Mouse (Mus musculus) kidney, postnatal 14 days (tissue): ENCODE data around the gene Aox4.

ENCODE experiments used
- DNase-seq: peaks from one replicate; pipeline ENCODE4 v3.0.0; 2022; ENCODE audit warnings: mixed read lengths

The Aox4 gene

GRCm38 (mm10) chr1:58210203-58210602, at the start of gene Aox4:
Gene Aox4 (plus strand): TSS chr1:58210397.
- peak; percentile 32 for DNase-seq

DNA sequence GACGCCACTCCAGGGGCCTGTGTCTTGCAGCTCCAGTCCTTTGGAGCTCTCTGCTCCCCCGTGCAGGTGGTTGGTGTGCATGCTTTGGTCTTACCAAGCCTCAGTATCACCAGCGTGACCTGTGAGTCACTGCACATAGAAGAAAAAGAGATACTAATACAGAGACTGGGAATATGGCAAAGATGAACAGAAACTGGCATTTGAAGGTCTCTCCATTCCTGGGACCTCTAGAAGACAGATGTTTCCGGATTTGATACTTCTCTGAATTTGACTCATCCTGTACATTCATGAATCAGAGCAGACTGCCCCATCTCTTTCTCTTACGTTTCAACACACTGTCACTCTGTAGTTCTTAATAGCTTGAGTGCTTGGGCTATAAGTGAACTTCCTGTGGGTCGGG, 40.3 kb upstream of the Aox4 start:
- no peak for DNase-seq

GRCm38 (mm10) chr1:58188514-58189175, 21.6 kb upstream of the Aox4 start:
- DNase-seq, result no peak

- DNase-seq, result no peak
These were observed 15.9 kb upstream of the Aox4 start for GRCm38 (mm10) chr1:58194317-58194716.

- no peak for DNase-seq
These were observed 15.2 kb upstream of the Aox4 start for GRCm38 (mm10) chr1:58194988-58195387.

GRCm38 (mm10) chr1:58195541-58195940, 14.7 kb upstream of the Aox4 start:
- no peak for DNase-seq

GRCm38 (mm10) chr1:58197023-58197422, 13.2 kb upstream of the Aox4 start:
- DNase-seq, result no peak

GRCm38 (mm10) chr1:58198386-58198785, 11.8 kb upstream of the Aox4 start:
- no peak for DNase-seq

- no peak for DNase-seq
These were observed 2.6 kb downstream of the Aox4 start for GRCm38 (mm10) chr1:58212805-58213204.

DNA sequence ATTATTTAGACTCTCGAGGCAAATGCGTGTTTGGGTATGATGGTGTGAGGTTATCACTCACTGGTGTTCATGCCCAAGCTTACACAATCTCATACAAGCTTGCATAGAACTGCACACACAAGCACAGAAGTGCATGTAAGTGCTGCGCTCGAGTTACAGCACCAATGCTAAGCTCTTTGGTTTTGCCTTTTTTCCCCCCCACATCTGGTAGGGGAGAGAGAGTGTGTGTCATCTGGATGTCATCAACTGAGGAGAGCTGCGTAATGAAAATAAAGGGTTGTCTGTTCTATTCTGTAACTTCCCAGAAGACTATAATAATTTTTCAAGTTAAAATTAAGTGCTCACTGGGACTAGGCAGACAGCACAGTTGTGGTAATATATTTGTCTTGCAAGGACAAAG, 3.6 kb downstream of the Aox4 start:
- DNase-seq, result no peak

- DNase-seq, result no peak
These were observed 5.2 kb downstream of the Aox4 start for GRCm38 (mm10) chr1:58215353-58215752.

DNA sequence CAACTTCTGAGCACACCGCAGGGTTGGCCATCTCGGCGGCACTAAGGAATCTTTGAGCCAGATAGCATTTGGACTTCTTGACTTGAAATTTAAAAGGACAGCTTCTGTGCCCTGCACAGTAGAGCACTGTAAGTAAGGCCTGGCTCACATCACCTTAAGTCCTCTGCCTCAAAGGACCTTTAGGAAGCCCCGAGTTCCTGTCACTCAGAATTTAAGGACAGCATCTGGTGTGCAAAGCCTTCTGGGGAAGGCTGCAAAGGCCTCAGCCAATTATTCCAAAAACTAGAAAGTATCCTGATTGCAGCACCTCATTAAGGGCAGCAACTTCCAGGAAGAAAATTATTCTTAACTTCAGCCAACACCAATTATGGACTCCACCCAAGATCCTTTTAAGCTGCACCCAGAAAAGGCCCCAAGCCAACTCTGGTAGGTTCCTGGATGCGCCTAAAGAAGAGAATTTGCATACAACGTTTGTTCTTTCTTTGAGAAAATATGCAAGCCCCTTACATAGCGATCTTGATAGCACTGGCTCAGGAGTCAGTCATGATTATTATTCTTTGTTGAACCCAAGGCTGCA, 5.8 kb downstream of the Aox4 start:
- DNase-seq, result no peak

- DNase-seq, result no peak
These were observed 10.9 kb downstream of the Aox4 start for GRCm38 (mm10) chr1:58221070-58221469.

DNA sequence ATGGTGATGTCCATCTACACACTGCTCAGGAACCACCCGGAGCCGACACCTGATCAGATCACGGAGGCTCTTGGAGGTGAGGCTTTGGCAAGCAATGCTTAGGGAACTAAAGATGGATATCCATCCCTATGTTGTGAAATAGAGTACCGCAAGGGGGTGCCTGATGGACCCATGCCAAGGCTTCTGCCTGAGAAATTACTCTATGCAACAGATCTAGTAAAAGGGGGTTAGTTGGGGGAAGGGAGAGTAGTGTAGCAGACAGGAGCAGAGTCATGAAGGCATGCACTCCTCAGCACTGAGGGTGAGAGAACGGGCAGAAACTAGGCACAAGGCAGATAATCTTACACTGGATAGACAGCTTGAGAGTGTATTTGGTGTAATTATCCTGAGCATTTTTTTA, 11.7 kb downstream of the Aox4 start:
- no peak for DNase-seq

GRCm38 (mm10) chr1:58228086-58228485, 17.9 kb downstream of the Aox4 start:
- DNase-seq, result no peak

DNA sequence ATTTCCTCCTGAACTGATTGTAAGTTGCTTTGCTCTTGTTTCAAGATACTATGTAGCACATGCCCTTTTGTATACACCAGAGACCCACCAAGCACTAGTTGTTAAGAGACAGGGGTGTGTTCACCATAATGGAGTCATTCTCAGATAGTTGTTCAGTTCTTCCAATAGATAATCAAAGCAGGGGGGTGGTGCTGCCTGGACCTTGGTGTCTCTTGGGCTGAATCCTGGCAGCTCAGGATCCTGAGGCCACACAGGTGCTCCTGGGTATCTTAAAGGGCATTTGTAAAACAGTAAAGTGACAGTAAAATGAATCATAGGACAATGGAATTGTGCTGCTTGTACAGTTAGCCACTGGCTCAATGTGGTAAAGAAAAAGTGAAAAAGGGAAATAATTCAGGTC, 18.7 kb downstream of the Aox4 start:
- DNase-seq, result no peak

- no peak for DNase-seq
These were observed 19.6 kb downstream of the Aox4 start for GRCm38 (mm10) chr1:58229774-58230173.

- no peak for DNase-seq
These were observed 20.3 kb downstream of the Aox4 start for GRCm38 (mm10) chr1:58230542-58230941.

DNA sequence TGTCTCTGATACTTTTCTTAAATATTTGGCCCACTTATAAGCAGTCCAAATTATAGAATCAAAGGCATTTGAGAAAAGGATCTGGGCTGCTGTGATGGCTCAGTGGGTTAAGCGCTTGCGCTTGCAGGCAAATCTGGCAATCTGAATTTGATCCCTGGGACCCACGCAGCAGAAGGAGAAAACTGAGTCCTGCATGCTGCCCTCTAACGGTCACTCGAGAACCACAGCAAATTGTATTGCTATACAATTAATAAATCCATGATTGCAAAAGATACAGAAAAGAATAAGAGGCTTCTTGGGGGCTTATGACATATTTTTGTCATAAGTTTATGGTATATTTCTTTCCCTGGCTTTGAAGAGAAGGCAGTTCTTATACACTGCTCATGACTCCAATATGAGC, 25.2 kb downstream of the Aox4 start:
- DNase-seq, result no peak

- DNase-seq, result peak; percentile 29
These were observed 27.5 kb downstream of the Aox4 start for GRCm38 (mm10) chr1:58237527-58238299.

DNA sequence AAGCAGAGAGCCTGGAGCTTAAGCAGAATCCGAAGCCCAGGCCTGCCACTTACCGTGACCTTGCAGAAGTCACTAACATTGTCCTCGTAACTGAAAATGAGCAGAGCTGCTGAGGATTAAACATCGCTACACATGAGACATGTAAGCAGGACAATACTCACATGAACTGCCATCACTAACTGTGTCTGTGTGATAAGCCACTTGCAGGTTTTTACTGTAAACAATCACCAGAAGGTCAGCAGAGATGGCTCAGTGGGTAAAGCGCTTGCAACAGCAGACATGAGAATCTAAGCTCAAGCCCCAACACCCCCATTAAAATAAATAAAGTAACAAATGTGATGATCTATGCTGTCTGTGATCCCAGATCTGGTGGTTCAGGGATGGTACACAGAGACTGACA, 28.2 kb downstream of the Aox4 start:
- DNase-seq, result no peak

- no peak for DNase-seq
These were observed 28.8 kb downstream of the Aox4 start for GRCm38 (mm10) chr1:58238961-58239360.

DNA sequence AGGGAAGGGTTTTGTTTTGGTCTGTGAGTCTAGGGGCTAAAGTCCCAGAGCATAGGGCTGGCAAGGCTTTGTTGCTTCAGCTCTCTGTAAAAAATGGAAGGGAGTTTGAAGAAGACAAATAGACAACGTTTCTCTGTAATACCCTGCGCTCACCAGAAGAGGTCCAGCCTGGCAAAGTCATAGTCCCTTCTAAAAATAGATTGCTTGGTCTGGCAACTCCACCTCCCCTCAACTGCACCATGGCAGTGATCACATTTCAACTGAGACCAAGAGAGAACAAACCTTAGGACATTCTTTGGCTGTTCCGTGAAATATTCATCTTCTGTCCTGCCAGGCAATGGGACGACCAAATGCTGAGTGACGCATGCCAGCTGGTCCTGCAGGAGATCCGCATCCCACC, 30.1 kb downstream of the Aox4 start:
- no peak for DNase-seq

- no peak for DNase-seq
These were observed 34.3 kb downstream of the Aox4 start for GRCm38 (mm10) chr1:58244487-58244886.
